Mouse (Mus musculus): ENCODE results near the gene Exog. TPM values are rescaled to one million over a fixed set of nuclear protein-coding genes. Genes with fewer than 3 reads are reported as not detected.
A peak's percentile ranks its signal among the peaks of the same experiment; 100 is the strongest.

The Exog gene
- polyA plus RNA-seq, 1 experiment from 2014 or later = 4.4 TPM

DNA sequence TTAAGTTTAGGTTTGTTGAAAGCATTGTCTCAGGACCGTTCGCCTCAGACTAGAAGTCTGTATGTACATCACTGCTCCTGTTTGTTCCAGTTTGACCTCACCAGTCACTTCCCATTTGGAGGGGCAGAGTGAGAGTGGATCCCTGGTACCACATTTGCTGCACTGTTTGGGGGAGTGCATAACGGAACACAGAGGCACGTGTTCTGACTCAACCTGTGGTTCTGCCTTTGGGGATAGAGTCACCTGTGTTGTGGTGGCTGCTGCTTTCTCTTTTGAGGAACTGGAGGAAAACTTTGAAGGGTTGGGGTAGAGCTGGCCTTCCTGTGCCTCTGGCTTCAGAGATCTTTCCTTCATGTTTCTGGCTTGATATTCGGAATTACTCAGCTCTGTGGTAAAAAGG, 40.7 kb upstream of the Exog start:
- H3K9me3 ChIP-seq (ENCODE audit: control insufficient read depth) = no peaks in the 10 kb centered on the region
- H3K36me3 ChIP-seq (ENCODE audit: control insufficient read depth, insufficient read depth) = no peaks in the 10 kb centered on the region
- WGBS = 83% methylated on average over 5 of the region's 5 CpGs
- H3K4me2 ChIP-seq (replicated peaks; ENCODE audit: low read depth) = peak overlapping the region; percentile 99
- H3K4me3 ChIP-seq (ENCODE audit: low read depth, low read length) = no peak overlapping the region
- TF ChIP-seq CTCF (IDR thresholded peaks at IDR 0.05; ENCODE audit: low read depth) = no peak
- no peaks in the 10 kb centered on the region for H3K27me3 ChIP-seq (replicated peaks; ENCODE audit: control insufficient read depth, insufficient read depth, low read length)
- H3K4me1 ChIP-seq (replicated peaks; ENCODE audit: control insufficient read depth, insufficient read depth, low read length) = 0 out of 2 replicates have a peak, but pooled peaks cover 3% of the 10 kb centered on the region
- no peak for ATAC-seq
- no peak overlapping the region for H3K27ac ChIP-seq (ENCODE audit: low read depth, low read length)
- H3K9ac ChIP-seq (ENCODE audit: low read depth, low read length) = no peak overlapping the region

DNA sequence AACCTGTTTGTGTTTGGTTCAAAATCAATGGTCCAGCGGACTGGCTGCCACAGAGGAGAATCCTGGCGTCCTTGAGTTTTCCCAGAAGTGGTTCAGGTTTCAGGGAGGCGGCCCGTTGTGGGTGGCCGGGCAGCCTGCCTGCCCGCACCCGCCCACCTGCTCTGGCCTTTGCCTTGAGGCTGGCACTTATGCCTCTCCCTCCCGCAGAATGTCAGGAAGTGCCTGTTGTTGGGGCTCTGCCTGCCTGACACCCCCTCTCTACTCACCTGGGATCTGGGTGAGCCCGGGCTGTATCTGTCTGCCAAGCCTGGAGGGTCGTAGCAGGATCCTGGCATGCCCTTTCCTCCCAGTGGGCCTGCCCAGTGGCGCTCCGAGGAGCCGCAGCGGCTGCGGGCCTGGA, 36.9 kb upstream of the Exog start:
- Histone ChIP-seq H3K27me3 (replicated peaks; ENCODE audit: control insufficient read depth, insufficient read depth, low read length) (no peaks in the 10 kb centered on the region), H3K9ac (ENCODE audit: low read depth, low read length) (no peak overlapping the region), H3K4me2 (replicated peaks; ENCODE audit: low read depth) (no peak overlapping the region), H3K4me3 (ENCODE audit: low read depth, low read length) (no peak overlapping the region), H3K9me3 (ENCODE audit: control insufficient read depth) (0 out of 2 replicates have a peak, but pooled peaks cover 4% of the 10 kb centered on the region), H3K4me1 (replicated peaks; ENCODE audit: control insufficient read depth, insufficient read depth, low read length) (0 out of 2 replicates have a peak, but pooled peaks cover 3% of the 10 kb centered on the region), H3K36me3 (ENCODE audit: control insufficient read depth, insufficient read depth) (no peaks in the 10 kb centered on the region), H3K27ac (ENCODE audit: low read depth, low read length) (no peak overlapping the region)
- no peak for TF ChIP-seq CTCF (IDR thresholded peaks at IDR 0.05; ENCODE audit: low read depth)
- 64% methylated on average over 15 of the region's 15 CpGs for WGBS
- ATAC-seq = no peak

DNA sequence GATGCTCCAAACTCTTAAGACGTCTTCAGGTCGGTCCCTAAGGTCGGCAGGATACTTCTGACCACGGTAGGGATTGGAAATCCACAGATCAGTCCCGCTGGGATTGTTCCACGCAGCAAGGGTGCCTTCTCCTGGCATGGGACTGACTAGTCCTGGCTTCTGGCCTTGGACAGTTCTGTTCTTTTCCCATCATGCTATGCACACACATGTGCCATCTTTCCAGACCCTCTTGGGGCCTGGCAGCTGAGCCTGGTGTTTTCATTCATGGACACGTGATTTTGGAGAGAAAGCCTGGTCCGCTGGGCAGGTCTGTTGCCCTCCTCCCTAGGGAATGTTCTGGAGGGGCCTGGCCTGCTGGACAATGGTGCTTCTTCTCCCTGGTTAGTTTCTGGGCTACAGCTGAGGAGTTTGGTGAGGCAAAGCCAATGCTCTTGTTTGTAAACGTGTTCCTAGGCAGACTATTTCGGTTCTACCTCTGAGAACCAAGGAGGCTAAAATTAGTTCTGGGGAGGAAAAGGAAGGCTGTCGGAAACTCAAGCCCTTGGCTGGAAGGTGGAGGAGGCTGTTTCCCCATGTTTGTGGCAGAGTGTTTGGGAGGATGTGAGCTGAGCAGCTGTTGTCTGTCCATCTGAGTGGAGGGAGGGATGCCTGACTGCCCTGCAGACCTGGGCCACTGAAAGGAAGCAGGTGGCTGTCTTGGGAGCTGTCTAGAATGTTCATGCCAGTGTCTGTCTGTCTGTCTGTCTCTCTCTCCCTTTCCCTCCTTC, 35.7 kb upstream of the Exog start:
- WGBS = 72% methylated on average over 11 of the region's 11 CpGs
- H3K27ac ChIP-seq (ENCODE audit: low read depth, low read length) = no peak overlapping the region

DNA sequence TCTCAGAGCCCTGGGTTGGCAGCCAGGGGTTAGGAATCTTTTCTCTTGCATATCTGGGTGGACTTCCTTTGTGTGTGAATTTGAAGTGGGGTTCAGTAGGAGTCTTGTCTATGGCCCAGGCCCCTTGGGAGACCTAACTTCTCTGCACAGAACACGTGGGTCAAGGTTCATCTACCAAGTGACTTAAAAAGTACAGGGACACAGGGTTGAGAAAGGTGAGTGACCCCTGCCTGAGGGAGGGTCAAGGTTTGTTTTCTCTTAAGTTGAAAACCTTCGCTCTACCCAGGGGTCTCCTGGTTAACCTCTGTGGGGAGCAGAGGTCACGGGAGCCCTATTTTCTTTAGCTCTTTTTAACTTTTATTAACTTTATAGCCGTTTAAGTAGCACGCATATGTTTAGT, 34.9 kb upstream of the Exog start:
- H3K9me3 ChIP-seq (ENCODE audit: control insufficient read depth) = 0 out of 2 replicates have a peak, but pooled peaks cover 4% of the 10 kb centered on the region
- H3K4me3 ChIP-seq (ENCODE audit: low read depth, low read length) = no peak overlapping the region
- 78% methylated on average over 5 of the region's 5 CpGs for WGBS
- H3K9ac ChIP-seq (ENCODE audit: low read depth, low read length) = no peak overlapping the region
- no peaks in the 10 kb centered on the region for H3K36me3 ChIP-seq (ENCODE audit: control insufficient read depth, insufficient read depth)
- no peak overlapping the region for H3K27ac ChIP-seq (ENCODE audit: low read depth, low read length)
- no peak overlapping the region for H3K4me2 ChIP-seq (replicated peaks; ENCODE audit: low read depth)
- H3K4me1 ChIP-seq (replicated peaks; ENCODE audit: control insufficient read depth, insufficient read depth, low read length) = no peaks in the 10 kb centered on the region
- no peak for ATAC-seq
- no peaks in the 10 kb centered on the region for H3K27me3 ChIP-seq (replicated peaks; ENCODE audit: control insufficient read depth, insufficient read depth, low read length)
- TF ChIP-seq CTCF (IDR thresholded peaks at IDR 0.05; ENCODE audit: low read depth) = no peak

More for the DNA sequence above, 35.7 kb upstream of the Exog start:
- no peak overlapping the region for H3K4me3 ChIP-seq (ENCODE audit: low read depth, low read length)
- TF ChIP-seq CTCF (IDR thresholded peaks at IDR 0.05; ENCODE audit: low read depth) = no peak
- H3K4me2 ChIP-seq (replicated peaks; ENCODE audit: low read depth) = no peak overlapping the region
- no peaks in the 10 kb centered on the region for H3K36me3 ChIP-seq (ENCODE audit: control insufficient read depth, insufficient read depth)
- H3K9ac ChIP-seq (ENCODE audit: low read depth, low read length) = no peak overlapping the region
- H3K4me1 ChIP-seq (replicated peaks; ENCODE audit: control insufficient read depth, insufficient read depth, low read length) = no peaks in the 10 kb centered on the region
- H3K9me3 ChIP-seq (ENCODE audit: control insufficient read depth) = 0 out of 2 replicates have a peak, but pooled peaks cover 4% of the 10 kb centered on the region
- H3K27me3 ChIP-seq (replicated peaks; ENCODE audit: control insufficient read depth, insufficient read depth, low read length) = no peaks in the 10 kb centered on the region
- no peak for ATAC-seq

DNA sequence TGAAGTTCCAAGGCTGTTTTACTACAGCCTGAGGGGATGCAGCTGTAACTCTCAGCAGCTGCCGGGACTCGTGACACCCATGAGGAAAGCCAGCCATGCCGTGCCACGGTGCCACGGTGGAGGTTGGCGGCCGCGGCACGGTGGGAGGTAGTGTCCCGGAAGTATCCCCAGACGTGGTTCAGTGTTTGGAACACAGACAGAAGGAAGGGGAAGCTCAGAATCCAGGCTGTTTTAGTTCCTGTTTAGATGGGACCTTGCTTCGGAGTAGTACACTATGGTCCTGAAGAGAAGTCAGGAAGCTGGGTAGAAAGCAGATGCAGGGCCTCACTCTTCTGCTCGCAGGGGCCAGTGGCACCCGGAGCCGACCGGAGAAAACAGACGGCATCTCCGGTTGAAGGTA, 26.7 kb upstream of the Exog start:
- TF ChIP-seq CTCF (IDR thresholded peaks at IDR 0.05; ENCODE audit: low read depth) = no peak
- Histone ChIP-seq H3K27me3 (replicated peaks; ENCODE audit: control insufficient read depth, insufficient read depth, low read length) (no peaks in the 10 kb centered on the region), H3K4me3 (ENCODE audit: low read depth, low read length) (no peak overlapping the region), H3K9ac (ENCODE audit: low read depth, low read length) (no peak overlapping the region), H3K36me3 (ENCODE audit: control insufficient read depth, insufficient read depth) (no peaks in the 10 kb centered on the region), H3K27ac (ENCODE audit: low read depth, low read length) (no peak overlapping the region), H3K9me3 (ENCODE audit: control insufficient read depth) (no peaks in the 10 kb centered on the region), H3K4me2 (replicated peaks; ENCODE audit: low read depth) (peak overlapping the region; percentile 17; the same call in 1 of the 2 replicates), H3K4me1 (replicated peaks; ENCODE audit: control insufficient read depth, insufficient read depth, low read length) (no peaks in the 10 kb centered on the region)
- WGBS = 74% methylated on average over 18 of the region's 18 CpGs
- ATAC-seq = no peak

DNA sequence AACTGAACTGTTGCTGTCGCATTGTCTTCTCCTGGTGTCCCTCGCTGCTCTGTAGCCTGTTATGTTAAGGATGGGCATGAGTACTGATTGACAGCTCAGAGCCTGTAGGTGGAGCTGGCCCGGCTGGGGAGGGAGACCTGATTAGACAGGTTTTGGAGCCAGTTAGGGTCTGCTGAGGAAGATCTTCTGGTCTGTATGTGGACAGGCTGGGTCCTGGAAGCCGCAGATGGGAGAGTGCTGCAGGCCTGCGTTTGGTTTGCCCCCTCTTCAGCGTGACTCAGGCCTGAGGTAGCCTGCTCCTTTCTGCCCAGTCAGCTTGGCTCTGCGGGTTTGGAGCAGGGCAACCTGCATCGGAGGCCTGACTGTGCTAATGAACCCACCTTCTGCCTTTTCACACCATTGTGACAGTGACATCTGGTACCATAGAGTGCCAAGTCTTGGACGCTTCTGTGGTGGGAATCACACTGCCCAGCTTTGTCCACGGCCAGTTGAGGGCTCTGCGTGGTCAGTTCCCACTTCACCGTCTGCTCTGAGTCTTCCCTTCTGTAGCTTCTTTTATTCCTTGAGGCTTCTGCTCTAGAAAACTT, 24.8 kb upstream of the Exog start:
- Histone ChIP-seq H3K4me1 (replicated peaks; ENCODE audit: control insufficient read depth, insufficient read depth, low read length) (0 out of 2 replicates have a peak, but pooled peaks cover 5% of the 10 kb centered on the region), H3K36me3 (ENCODE audit: control insufficient read depth, insufficient read depth) (no peaks in the 10 kb centered on the region), H3K4me3 (ENCODE audit: low read depth, low read length) (no peak overlapping the region), H3K9me3 (ENCODE audit: control insufficient read depth) (no peaks in the 10 kb centered on the region), H3K9ac (ENCODE audit: low read depth, low read length) (no peak overlapping the region), H3K27me3 (replicated peaks; ENCODE audit: control insufficient read depth, insufficient read depth, low read length) (no peaks in the 10 kb centered on the region), H3K4me2 (replicated peaks; ENCODE audit: low read depth) (no peak overlapping the region), H3K27ac (ENCODE audit: low read depth, low read length) (no peak overlapping the region)
- no peak for TF ChIP-seq CTCF (IDR thresholded peaks at IDR 0.05; ENCODE audit: low read depth)
- 84% methylated on average over 12 of the region's 12 CpGs for WGBS
- no peak for ATAC-seq
